Mouse (Mus musculus) C2C12 (cell line): Measurements from ENCODE around the gene Col11a2.

ENCODE experiments used
- CEBPB ChIP-seq: IDR thresholded peaks from one replicate; pipeline ENCODE4 v1.6.1; 2011; ENCODE audit warnings: low read depth, mild to moderate bottlenecking, control low read depth, moderate library complexity
- CTCF ChIP-seq: IDR thresholded peaks from one replicate; pipeline ENCODE4 v1.5.1; 2011; ENCODE audit not compliant: control insufficient read depth, insufficient read depth, insufficient read length
- FOSL1 ChIP-seq: IDR thresholded peaks from one replicate; pipeline ENCODE4 v1.8.0; 2011; ENCODE audit warnings: mild to moderate bottlenecking, low read length; ENCODE audit not compliant: poor library complexity, insufficient read depth, severe bottlenecking
- MAX ChIP-seq: IDR thresholded peaks from one replicate; pipeline ENCODE4 v1.6.1; 2011; ENCODE audit warnings: mild to moderate bottlenecking, control low read depth
- MYOD1 ChIP-seq: IDR thresholded peaks from one replicate; pipeline ENCODE4 v1.6.1; 2011; ENCODE audit warnings: low read depth; ENCODE audit not compliant: control insufficient read depth, insufficient read length
- MYOG ChIP-seq: IDR thresholded peaks from one replicate; pipeline ENCODE4 v1.6.1; 2011; ENCODE audit not compliant: control insufficient read depth, insufficient read length; ENCODE audit errors: extremely low read depth
- USF1 ChIP-seq: IDR thresholded peaks from one replicate; pipeline ENCODE4 v1.6.1; 2011; ENCODE audit warnings: low read depth, mild to moderate bottlenecking, control low read depth, moderate library complexity

GRCm38 (mm10) chr17:34109038-34109805 is 70.0 kb downstream of the Col11a2 start:
- TF ChIP-seq CTCF (no peak), USF1 (no peak), MAX (no peak), CEBPB (no peak), FOSL1 (no peak), MYOD1 (no peak), MYOG (no peak)
